Mouse (Mus musculus): ENCODE measurements around the gene Tuba3b. TPM values are rescaled to one million over a fixed set of nuclear protein-coding genes. Genes with fewer than 3 reads are reported as not detected.
A peak's percentile ranks its signal among the peaks of the same experiment; 100 is the strongest.

Tuba3b gene
- polyA plus RNA-seq, 1 experiment from 2014 or later: not detected

- ATAC-seq (replicated peaks; ENCODE audit: low FRiP score, low read depth) (peak; percentile 80), DNase-seq (ENCODE audit: low spot score) (peak; percentile 71)
- H3K4me2 ChIP-seq (ENCODE audit: low read length): peak overlapping the region; percentile 1; the same call in 1 of the 2 replicates
- TF ChIP-seq CTCF (IDR thresholded peaks at IDR 0.05; ENCODE audit: low read depth): peak; percentile 13; the same call in 1 of the 2 replicates
- H3K4me3 ChIP-seq (replicated peaks; ENCODE audit: low read depth, low read length): no peak overlapping the region
- peak overlapping the region; percentile 54; the same call in 1 of the 2 replicates for H3K27ac ChIP-seq
- H3K9ac ChIP-seq (ENCODE audit: low read depth, low read length): no peak overlapping the region
- WGBS: 15% methylated on average over 10 of the region's 10 CpGs
- H3K9me3 ChIP-seq (replicated peaks; ENCODE audit: low read length): no peaks in the 10 kb centered on the region
- H3K27me3 ChIP-seq (ENCODE audit: insufficient read depth, low read length): no peaks in the 10 kb centered on the region
- no peaks in the 10 kb centered on the region for H3K36me3 ChIP-seq (ENCODE audit: insufficient read depth, low read length)
- peaks cover 10% of the 10 kb centered on the region for H3K4me1 ChIP-seq (replicated peaks; ENCODE audit: insufficient read depth, low read length)
Observed at GRCm38 (mm10) chr6:145578457-145579185, 36.9 kb upstream of the Tuba3b start.

GRCm38 (mm10) chr6:145579761-145580160 lies 35.8 kb upstream of the Tuba3b start:
- WGBS: 80% methylated on average over 3 of the region's 3 CpGs
- H3K9ac ChIP-seq (ENCODE audit: low read depth, low read length): no peak overlapping the region
- H3K9me3 ChIP-seq (replicated peaks; ENCODE audit: low read length): no peaks in the 10 kb centered on the region
- no peaks in the 10 kb centered on the region for H3K27me3 ChIP-seq (ENCODE audit: insufficient read depth, low read length)
- no peak for TF ChIP-seq CTCF (IDR thresholded peaks at IDR 0.05; ENCODE audit: low read depth)
- H3K27ac ChIP-seq: no peak overlapping the region
- no peak overlapping the region for H3K4me3 ChIP-seq (replicated peaks; ENCODE audit: low read depth, low read length)
- no peaks in the 10 kb centered on the region for H3K36me3 ChIP-seq (ENCODE audit: insufficient read depth, low read length)
- DNase-seq (ENCODE audit: low spot score): no peak
- H3K4me2 ChIP-seq (ENCODE audit: low read length): no peak overlapping the region
- no peak for ATAC-seq (replicated peaks; ENCODE audit: low FRiP score, low read depth)
- peaks cover 10% of the 10 kb centered on the region for H3K4me1 ChIP-seq (replicated peaks; ENCODE audit: insufficient read depth, low read length)

- no peak overlapping the region for H3K4me2 ChIP-seq (ENCODE audit: low read length)
- H3K9ac ChIP-seq (ENCODE audit: low read depth, low read length): no peak overlapping the region
- WGBS: 45% methylated on average over 10 of the region's 10 CpGs
- no peaks in the 10 kb centered on the region for H3K27me3 ChIP-seq (ENCODE audit: insufficient read depth, low read length)
- peak; percentile 55; the same call in 1 of the 2 replicates for ATAC-seq (replicated peaks; ENCODE audit: low FRiP score, low read depth)
- no peaks in the 10 kb centered on the region for H3K9me3 ChIP-seq (replicated peaks; ENCODE audit: low read length)
- no peak overlapping the region for H3K27ac ChIP-seq
- DNase-seq (ENCODE audit: low spot score): no peak
- H3K36me3 ChIP-seq (ENCODE audit: insufficient read depth, low read length): no peaks in the 10 kb centered on the region
- no peak overlapping the region for H3K4me3 ChIP-seq (replicated peaks; ENCODE audit: low read depth, low read length)
- H3K4me1 ChIP-seq (replicated peaks; ENCODE audit: insufficient read depth, low read length): peaks cover 10% of the 10 kb centered on the region
- no peak for TF ChIP-seq CTCF (IDR thresholded peaks at IDR 0.05; ENCODE audit: low read depth)
Observed at GRCm38 (mm10) chr6:145581366-145582170, 34.0 kb upstream of the Tuba3b start.

GRCm38 (mm10) chr6:145585052-145585973 lies 30.2 kb upstream of the Tuba3b start:
- 84% methylated on average over 21 of the region's 21 CpGs for WGBS
- H3K36me3 ChIP-seq (ENCODE audit: insufficient read depth, low read length): no peaks in the 10 kb centered on the region
- no peaks in the 10 kb centered on the region for H3K4me1 ChIP-seq (replicated peaks; ENCODE audit: insufficient read depth, low read length)
- TF ChIP-seq CTCF (IDR thresholded peaks at IDR 0.05; ENCODE audit: low read depth): no peak
- ATAC-seq (replicated peaks; ENCODE audit: low FRiP score, low read depth) (no peak), DNase-seq (ENCODE audit: low spot score) (no peak)
- no peak overlapping the region for H3K9ac ChIP-seq (ENCODE audit: low read depth, low read length)
- H3K27me3 ChIP-seq (ENCODE audit: insufficient read depth, low read length): no peaks in the 10 kb centered on the region
- H3K4me3 ChIP-seq (replicated peaks; ENCODE audit: low read depth, low read length): no peak overlapping the region
- H3K4me2 ChIP-seq (ENCODE audit: low read length): no peak overlapping the region
- H3K27ac ChIP-seq: no peak overlapping the region
- H3K9me3 ChIP-seq (replicated peaks; ENCODE audit: low read length): no peaks in the 10 kb centered on the region

- Histone ChIP-seq H3K27me3 (ENCODE audit: insufficient read depth, low read length) (no peaks in the 10 kb centered on the region), H3K27ac (no peak overlapping the region), H3K4me1 (replicated peaks; ENCODE audit: insufficient read depth, low read length) (peaks cover 13% of the 10 kb centered on the region), H3K9me3 (replicated peaks; ENCODE audit: low read length) (no peaks in the 10 kb centered on the region), H3K4me2 (ENCODE audit: low read length) (no peak overlapping the region), H3K9ac (ENCODE audit: low read depth, low read length) (no peak overlapping the region), H3K36me3 (ENCODE audit: insufficient read depth, low read length) (no peaks in the 10 kb centered on the region), H3K4me3 (replicated peaks; ENCODE audit: low read depth, low read length) (no peak overlapping the region)
- no peak for DNase-seq (ENCODE audit: low spot score)
- 47% methylated on average over 11 of the region's 11 CpGs for WGBS
- no peak for TF ChIP-seq CTCF (IDR thresholded peaks at IDR 0.05; ENCODE audit: low read depth)
- peak; percentile 52; the same call in 1 of the 2 replicates for ATAC-seq (replicated peaks; ENCODE audit: low FRiP score, low read depth)
Observed at GRCm38 (mm10) chr6:145590501-145591293, 24.9 kb upstream of the Tuba3b start.

Measured in kidney, postnatal 0 days (tissue).